Mouse (Mus musculus) embryonic fibroblast, embryonic 13.5 days (primary cell): ENCODE measurements at regions not wholly inside any gene's neighbourhood (a gene's known extent, or its start where the extent isn't known, plus 50 kb on each side); places are given as distances from the start of the nearest gene placed in this dataset.

Experiments used
- H3K27ac ChIP-seq: 2 replicates; pipeline ENCODE4 v1.5.1; 2012; ENCODE audit warnings: low read length, control low read depth, inconsistent platforms; ENCODE audit not compliant: insufficient read depth
- H3K4me1 ChIP-seq: 2 replicates; pipeline ENCODE4 v1.6.1; 2011; ENCODE audit warnings: low read length; ENCODE audit not compliant: control insufficient read depth, insufficient read depth
- H3K4me3 ChIP-seq: 2 replicates; pipeline ENCODE4 v1.5.1; 2011; ENCODE audit warnings: mild to moderate bottlenecking, control low read depth, low read length; ENCODE audit not compliant: insufficient read depth
- CTCF ChIP-seq: IDR thresholded peaks from 2 replicates; pipeline ENCODE4 v1.5.1; 2011; ENCODE audit warnings: mild to moderate bottlenecking, control low read depth, low read length, moderate library complexity, borderline replicate concordance; ENCODE audit not compliant: insufficient read depth
- POLR2A ChIP-seq: IDR thresholded peaks from 2 replicates; pipeline ENCODE4 v1.6.1; 2011; ENCODE audit warnings: low read depth, mild to moderate bottlenecking, control low read depth, low read length, moderate library complexity

GRCm38 (mm10) chr10:96974326-96974977 lies 357.6 kb downstream of the Btg1 start:
- no peak overlapping the region for H3K27ac ChIP-seq
- no peaks in the 10 kb centered on the region for H3K4me1 ChIP-seq
- H3K4me3 ChIP-seq = no peak overlapping the region
- TF ChIP-seq POLR2A (no peak), CTCF (no peak)

- Histone ChIP-seq H3K4me1 (no peaks in the 10 kb centered on the region), H3K4me3 (no peak overlapping the region), H3K27ac (no peak overlapping the region)
- no peak for TF ChIP-seq POLR2A
- TF ChIP-seq CTCF = no peak
These were observed 359.9 kb downstream of the Btg1 start for GRCm38 (mm10) chr10:96976691-96977090.

- H3K4me3 ChIP-seq = no peak overlapping the region
- no peaks in the 10 kb centered on the region for H3K4me1 ChIP-seq
- no peak overlapping the region for H3K27ac ChIP-seq
- TF ChIP-seq POLR2A = no peak
- TF ChIP-seq CTCF = no peak
These were observed 363.7 kb downstream of the Btg1 start for GRCm38 (mm10) chr10:96980494-96980831.

- TF ChIP-seq CTCF (no peak), POLR2A (no peak)
- no peaks in the 10 kb centered on the region for H3K4me1 ChIP-seq
- H3K27ac ChIP-seq = no peak overlapping the region
- H3K4me3 ChIP-seq = no peak overlapping the region
These were observed 364.2 kb downstream of the Btg1 start for GRCm38 (mm10) chr10:96980832-96981515.

GRCm38 (mm10) chr10:96981516-96981869 lies 364.7 kb downstream of the Btg1 start:
- Histone ChIP-seq H3K4me1 (no peaks in the 10 kb centered on the region), H3K27ac (no peak overlapping the region), H3K4me3 (no peak overlapping the region)
- TF ChIP-seq POLR2A (no peak), CTCF (no peak)

GRCm38 (mm10) chr10:97000871-97001270 lies 384.1 kb downstream of the Btg1 start:
- H3K27ac ChIP-seq = no peak overlapping the region
- no peaks in the 10 kb centered on the region for H3K4me1 ChIP-seq
- TF ChIP-seq CTCF (no peak), POLR2A (no peak)
- no peak overlapping the region for H3K4me3 ChIP-seq

GRCm38 (mm10) chr10:97008873-97009272 lies 392.1 kb downstream of the Btg1 start:
- no peak overlapping the region for H3K27ac ChIP-seq
- no peak for TF ChIP-seq POLR2A
- TF ChIP-seq CTCF = no peak
- H3K4me1 ChIP-seq = no peaks in the 10 kb centered on the region
- H3K4me3 ChIP-seq = no peak overlapping the region

- Histone ChIP-seq H3K4me1 (no peaks in the 10 kb centered on the region), H3K27ac (no peak overlapping the region), H3K4me3 (no peak overlapping the region)
- TF ChIP-seq CTCF (no peak), POLR2A (no peak)
These were observed 393.1 kb downstream of the Btg1 start for GRCm38 (mm10) chr10:97009859-97010258.

GRCm38 (mm10) chr10:97018641-97019040 lies 401.8 kb downstream of the Btg1 start:
- Histone ChIP-seq H3K4me1 (0 out of 2 replicates have a peak, but pooled peaks cover 3% of the 10 kb centered on the region), H3K27ac (peak overlapping the region; percentile 57), H3K4me3 (no peak overlapping the region)
- no peak for TF ChIP-seq CTCF

- H3K4me3 ChIP-seq = no peak overlapping the region
- TF ChIP-seq CTCF = no peak
- TF ChIP-seq POLR2A = no peak
- no peak overlapping the region for H3K27ac ChIP-seq
- H3K4me1 ChIP-seq = no peaks in the 10 kb centered on the region
These were observed 412.0 kb downstream of the Btg1 start for GRCm38 (mm10) chr10:97028776-97029175.

- TF ChIP-seq CTCF (no peak), POLR2A (no peak)
These were observed 414.2 kb downstream of the Btg1 start for GRCm38 (mm10) chr10:97030996-97031395.

More at GRCm38 (mm10) chr10:97030996-97031395, 414.2 kb downstream of the Btg1 start:
- H3K4me1 ChIP-seq = no peaks in the 10 kb centered on the region
- H3K4me3 ChIP-seq = no peak overlapping the region
- H3K27ac ChIP-seq = no peak overlapping the region
